Mouse (Mus musculus) left cerebral cortex, postnatal 14 days (tissue): ENCODE results near the gene Kcnj6. TPM values are rescaled to one million over a fixed set of nuclear protein-coding genes. Genes with fewer than 3 reads are reported as not detected.

Experiments used
- microRNA-seq, 2 experiments: library from miRNA; unstranded; fragments of <30 nt; microRNA quantifications; one replicate each; pipeline ENCODE4 v1.2.0; 2022
- total RNA-seq, 2 experiments: library from RNA; stranded (reverse); gene quantifications; 2 replicates each; pipeline ENCODE4 v1.2.3; 2021

Gene Kcnj6
- total RNA-seq, 2 experiments from 2014 or later, result 72.1 to 91.3 TPM

Small RNAs within 50 kb of the gene (microRNA-seq; reads per million reads assigned to microRNA genes)
- 0 reads per million in 2 experiments for gene Gm22745
